ENCODE assay signal across 8 mouse cellular contexts in the genomic region with DNA sequence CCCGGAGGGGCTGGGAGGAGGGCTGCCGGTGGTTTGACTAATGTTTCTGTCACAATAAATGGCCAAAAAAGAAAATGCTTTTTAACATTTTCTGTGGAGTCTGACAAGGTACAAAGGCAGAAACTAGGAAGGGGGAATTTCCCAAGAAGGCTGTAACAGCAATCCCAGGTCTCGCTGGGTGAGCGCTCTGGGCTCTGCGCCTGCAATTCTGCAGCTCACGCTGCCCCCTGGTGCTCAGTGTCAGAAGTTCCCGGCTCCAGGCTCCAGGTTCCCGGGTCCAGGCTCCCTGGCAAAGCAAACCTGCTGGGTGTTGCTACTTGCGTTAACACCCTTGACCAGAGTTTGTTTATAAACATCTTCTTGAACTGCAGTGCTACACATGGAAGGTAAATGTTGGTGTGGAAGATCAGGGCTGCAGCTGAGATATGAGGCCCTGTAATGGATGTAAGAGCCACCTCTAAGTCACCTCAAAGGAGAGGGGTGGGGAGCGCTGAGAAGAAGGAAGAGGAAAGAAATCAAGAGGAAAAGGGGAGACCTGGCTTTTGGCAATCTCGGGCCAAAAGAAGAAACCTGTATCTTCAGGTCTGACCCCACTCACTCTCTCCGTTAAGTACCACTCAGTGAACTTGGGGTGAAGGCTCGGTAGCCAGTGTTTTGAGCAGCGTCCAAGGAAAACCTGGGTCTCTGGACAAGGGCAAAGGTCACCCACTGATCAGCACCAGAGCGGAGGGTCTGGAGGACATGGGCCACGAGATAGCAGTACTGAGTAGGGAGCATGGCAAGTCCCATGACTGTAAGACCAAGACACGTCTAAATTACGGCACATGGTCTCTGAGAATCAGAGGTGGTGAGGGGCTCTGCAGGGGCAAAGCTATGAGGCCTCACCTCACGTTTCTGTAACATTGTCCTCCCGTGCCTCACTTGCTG.
DNase-seq lines count a peak whose midpoint lies in the region; ATAC-seq and TF ChIP-seq lines count a peak whose summit lies in the region.

No protein-coding gene starts in this region.

- DNase-seq in spleen, adult 2 months (ENCODE audit: low read depth in 1 of 2, low spot score in 2 of 2), result peak in 1 of 2 experiments; percentile 13
- no peak for DNase-seq in spleen, adult 12 weeks (ENCODE audit: low spot score)
- DNase-seq in embryo, embryonic 9.5 days (ENCODE audit: extremely low spot score), result peak; percentile 79
- peak; percentile 59 to 77 for DNase-seq in gastrocnemius, postnatal 4 days (ENCODE audit: low spot score in 2 of 2)
- peak; percentile 68 for DNase-seq in kidney, adult 2 months
- DNase-seq in left cerebral cortex, postnatal 4 days, result peak; percentile 84
- DNase-seq in midbrain, embryonic 14.5 days, result peak; percentile 94
- peak; percentile 20 for DNase-seq in splenic B cell, adult 2 months (ENCODE audit: low read depth, low spot score)

- H3K4me1 ChIP-seq in spleen, adult 2 months (ENCODE audit: control insufficient read depth, insufficient read depth, insufficient read length), result no peaks in the 10 kb centered on the region
- H3K4me1 ChIP-seq in kidney, adult 2 months (ENCODE audit: control insufficient read depth, insufficient read depth, low read length), result no peaks in the 10 kb centered on the region
- H3K4me1 ChIP-seq in midbrain, embryonic 14.5 days (ENCODE audit: control insufficient read depth, insufficient read depth, low read length), result peaks cover 15% of the 10 kb centered on the region; the same call in 1 of the 2 replicates

- H3K27ac ChIP-seq in spleen, adult 2 months (ENCODE audit: insufficient read depth, low read length), result no peak overlapping the region
- H3K27ac ChIP-seq in kidney, adult 2 months (ENCODE audit: insufficient read depth, low read depth, low read length), result no peak overlapping the region
- no peak overlapping the region for H3K27ac ChIP-seq in midbrain, embryonic 14.5 days (replicated peaks; ENCODE audit: low read depth, low read length)

- peak overlapping the region; percentile 31 for H3K4me2 ChIP-seq in midbrain, embryonic 14.5 days (ENCODE audit: low read length)

- TF ChIP-seq POLR2A in spleen, adult 2 months (IDR thresholded peaks at IDR 0.05; ENCODE audit: low read depth, low read length), result no peak
- no peak for TF ChIP-seq POLR2A in kidney, adult 2 months (IDR thresholded peaks at IDR 0.05; ENCODE audit: low read depth, low read length)

- intact Hi-C loops in left cerebral cortex, postnatal 4 days (cut with DNase I), result loop anchor here (5.0 kb wide), 1 partner anchor 379 kb away; no protein-coding TSS in a partner anchor

- H3K36me3 ChIP-seq in spleen, adult 2 months (ENCODE audit: control insufficient read depth, insufficient read depth, low read length), result no peaks in the 10 kb centered on the region; the same call in 1 of the 2 replicates
- no peaks in the 10 kb centered on the region for H3K36me3 ChIP-seq in kidney, adult 2 months (ENCODE audit: control insufficient read depth, insufficient read depth, low read length)
- no peaks in the 10 kb centered on the region for H3K36me3 ChIP-seq in midbrain, embryonic 14.5 days (ENCODE audit: control insufficient read depth, insufficient read depth, low read length)
- peaks cover 6% of the 10 kb centered on the region; the same call in 1 of the 2 replicates for H3K36me3 ChIP-seq in splenic B cell, adult 2 months (ENCODE audit: control insufficient read depth, insufficient read depth, low read length, poor library complexity, severe bottlenecking)

- 71% methylated on average over 20 of the region's 20 CpGs for WGBS in spleen, adult 2 months
- WGBS in kidney, adult 2 months, result 48% methylated on average over 20 of the region's 20 CpGs
- 45% methylated on average over 20 of the region's 20 CpGs for WGBS in midbrain, embryonic 14.5 days

- H3K9ac ChIP-seq in midbrain, embryonic 14.5 days (replicated peaks; ENCODE audit: low read length), result no peak overlapping the region

- no peak overlapping the region for H3K4me3 ChIP-seq in spleen, adult 2 months (ENCODE audit: extremely low read depth, insufficient read depth, insufficient read length)
- no peak overlapping the region for H3K4me3 ChIP-seq in kidney, adult 2 months (ENCODE audit: insufficient read depth, low read depth, low read length)
- no peak overlapping the region for H3K4me3 ChIP-seq in midbrain, embryonic 14.5 days (replicated peaks; ENCODE audit: low read depth, low read length)

- no peaks in the 10 kb centered on the region for H3K27me3 ChIP-seq in spleen, adult 2 months (ENCODE audit: control insufficient read depth, insufficient read depth, low read length)
- no peaks in the 10 kb centered on the region for H3K27me3 ChIP-seq in kidney, adult 2 months (replicated peaks; ENCODE audit: control insufficient read depth, insufficient read depth, low read length)
- peaks cover 3% of the 10 kb centered on the region; the same call in 1 of the 2 replicates for H3K27me3 ChIP-seq in midbrain, embryonic 14.5 days (ENCODE audit: control insufficient read depth, insufficient read depth, low read length)
- no peaks in the 10 kb centered on the region for H3K27me3 ChIP-seq in splenic B cell, adult 2 months (ENCODE audit: control insufficient read depth, insufficient read depth, low read length, poor library complexity, severe bottlenecking)

- H3K9me3 ChIP-seq in midbrain, embryonic 14.5 days (ENCODE audit: control insufficient read depth, low read length), result no peaks in the 10 kb centered on the region

- TF ChIP-seq CTCF in spleen, adult 2 months (IDR thresholded peaks at IDR 0.05; ENCODE audit: extremely low read depth, insufficient read depth, insufficient read length, insufficient replicate concordance), result peak; percentile 48; the same call in 1 of the 2 replicates
- TF ChIP-seq CTCF in kidney, adult 2 months (conservative IDR thresholded peaks at IDR 0.05; ENCODE audit: insufficient read depth, insufficient read length, low read depth, low read length), result peak; percentile 77

- peak; percentile 86 for ATAC-seq in midbrain, embryonic 14.5 days (ENCODE audit: low FRiP score, low TSS enrichment)
